Mouse (Mus musculus): ENCODE results near the gene Hrasls. TPM values are rescaled to one million over a fixed set of nuclear protein-coding genes. Genes with fewer than 3 reads are reported as not detected.

Hrasls gene
- polyA plus RNA-seq (2011; ENCODE audit: insufficient read length, low read depth, missing spikeins), result 0.68 TPM in 1 of 2 replicates, not detected in the other

DNA sequence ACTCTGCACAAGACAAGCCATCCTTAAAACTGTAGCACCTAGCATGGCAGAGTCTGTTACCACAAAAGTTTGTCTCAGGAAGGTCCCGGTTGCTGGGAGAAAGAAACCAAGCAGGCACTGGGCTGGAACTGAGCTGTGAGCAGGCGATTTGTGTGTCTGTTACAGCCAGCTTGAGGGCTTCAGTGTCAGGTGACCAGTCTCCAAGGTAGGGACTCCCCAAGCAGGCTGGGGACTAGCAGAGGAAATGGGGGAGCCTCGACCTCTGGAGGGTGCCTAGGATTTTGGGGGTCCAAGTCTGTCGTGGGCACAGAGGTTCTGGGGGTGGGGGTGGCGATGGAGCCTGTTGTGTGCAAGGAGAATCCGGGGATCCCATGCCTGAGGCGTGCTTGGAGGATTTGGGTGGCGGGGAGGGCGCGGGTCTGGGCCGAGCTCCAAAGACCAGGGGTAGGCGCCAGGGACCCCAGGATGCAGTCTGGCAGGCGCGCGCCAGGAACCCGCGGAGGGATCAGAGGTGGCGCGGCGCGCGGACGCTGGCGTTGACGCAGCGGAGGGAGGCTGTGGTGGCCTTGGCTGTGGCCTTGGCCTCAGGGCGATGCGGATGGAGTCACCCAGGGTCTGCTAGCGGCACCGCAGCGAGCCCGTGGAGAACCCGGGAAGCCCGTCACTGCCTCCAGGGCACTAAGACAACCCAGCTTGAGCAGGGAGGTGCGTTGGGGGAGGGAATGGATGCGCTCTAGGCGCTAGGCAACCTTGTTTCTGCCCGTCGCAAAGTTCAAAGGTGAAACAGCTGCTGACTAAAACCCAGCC, at the start of gene Hrasls:
TSS of gene Hrasls (plus strand) at position 91 of the 807 bp plus-strand sequence.
- no peak for TF ChIP-seq CTCF (IDR thresholded peaks at IDR 0.05; ENCODE audit: borderline replicate concordance, insufficient read depth, low read length)
- Histone ChIP-seq H3K27ac (ENCODE audit: insufficient read depth, low read length) (no peak within 1 kb of the TSS), H3K4me1 (ENCODE audit: control insufficient read depth, insufficient read depth, low read length) (no peaks in the 10 kb centered on the region), H3K4me3 (ENCODE audit: insufficient read depth, low read length) (no peak within 1 kb of the TSS)

DNA sequence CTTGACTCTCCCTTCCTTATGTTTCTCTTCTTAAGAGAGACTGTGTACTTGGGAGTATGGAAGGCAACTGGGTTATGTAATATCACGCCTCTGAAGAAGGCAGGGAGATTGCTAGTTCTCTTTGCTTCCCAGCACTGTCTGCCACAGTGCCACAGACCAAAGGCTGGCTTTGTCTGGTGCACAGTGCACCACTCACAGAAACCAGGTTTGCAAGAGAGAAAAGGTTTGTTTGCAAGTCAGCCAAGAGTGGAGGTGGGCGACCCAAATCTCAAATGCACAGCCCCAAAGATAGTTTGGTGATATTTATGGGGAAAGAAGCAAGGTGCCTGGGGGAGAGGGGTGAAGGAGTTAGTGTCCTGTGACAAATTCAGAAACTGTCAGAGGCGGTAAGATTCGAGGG, 47.2 kb upstream of the Hrasls start:
- H3K4me1 ChIP-seq (ENCODE audit: control insufficient read depth, insufficient read depth, low read length), result no peaks in the 10 kb centered on the region
- TF ChIP-seq POLR2A (IDR thresholded peaks at IDR 0.05; ENCODE audit: low read depth, low read length), result no peak
- TF ChIP-seq CTCF (IDR thresholded peaks at IDR 0.05; ENCODE audit: borderline replicate concordance, insufficient read depth, low read length), result no peak
- no peak overlapping the region for H3K4me3 ChIP-seq (ENCODE audit: insufficient read depth, low read length)
- no peak overlapping the region for H3K27ac ChIP-seq (ENCODE audit: insufficient read depth, low read length)

DNA sequence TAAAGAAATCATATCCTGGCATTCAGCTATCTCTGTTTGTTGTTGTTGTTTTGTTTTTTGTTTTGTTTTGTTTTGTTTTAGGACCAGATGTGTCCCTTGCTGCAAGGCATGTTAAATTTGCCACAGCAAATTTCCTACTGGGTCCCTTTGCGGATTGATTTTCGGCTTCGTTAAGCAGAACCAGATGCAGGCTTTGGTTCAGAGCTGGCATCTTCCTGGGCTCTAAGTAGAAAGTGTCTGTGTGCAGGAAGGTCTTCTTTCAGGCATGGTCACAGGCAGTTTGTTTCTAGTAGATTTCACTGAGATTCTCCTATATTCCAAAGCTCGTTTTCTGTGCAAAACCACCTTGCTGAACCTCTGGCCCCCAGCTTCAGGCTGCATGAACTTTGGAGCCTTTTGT, 42.4 kb upstream of the Hrasls start:
- no peak overlapping the region for H3K4me3 ChIP-seq (ENCODE audit: insufficient read depth, low read length)
- no peak overlapping the region for H3K27ac ChIP-seq (ENCODE audit: insufficient read depth, low read length)

DNA sequence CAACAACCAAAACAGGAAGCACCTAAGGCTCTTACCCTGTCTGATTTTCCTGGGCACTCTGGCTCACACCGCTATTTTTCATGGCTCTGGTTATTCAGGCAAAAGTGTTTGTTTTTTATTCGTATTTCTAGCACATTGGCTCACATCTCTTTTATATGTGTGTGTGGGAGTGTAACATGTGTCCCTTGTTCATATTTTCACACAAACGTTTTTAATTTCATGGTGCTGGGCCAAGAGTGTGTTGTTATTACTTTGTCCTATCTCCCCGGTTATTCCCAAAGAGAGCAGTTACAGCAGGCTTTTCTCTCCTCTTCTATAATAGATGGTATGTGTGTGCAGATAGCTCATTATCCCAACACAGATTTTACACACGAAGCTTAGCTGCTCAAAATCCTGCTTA, 37.8 kb upstream of the Hrasls start:
- TF ChIP-seq CTCF (IDR thresholded peaks at IDR 0.05; ENCODE audit: borderline replicate concordance, insufficient read depth, low read length), result no peak
- no peak for TF ChIP-seq POLR2A (IDR thresholded peaks at IDR 0.05; ENCODE audit: low read depth, low read length)
- Histone ChIP-seq H3K4me3 (ENCODE audit: insufficient read depth, low read length) (no peak overlapping the region), H3K27ac (ENCODE audit: insufficient read depth, low read length) (no peak overlapping the region), H3K4me1 (ENCODE audit: control insufficient read depth, insufficient read depth, low read length) (no peaks in the 10 kb centered on the region)

More for the DNA sequence above, 42.4 kb upstream of the Hrasls start:
- TF ChIP-seq POLR2A (IDR thresholded peaks at IDR 0.05; ENCODE audit: low read depth, low read length) (no peak), CTCF (IDR thresholded peaks at IDR 0.05; ENCODE audit: borderline replicate concordance, insufficient read depth, low read length) (no peak)
- H3K4me1 ChIP-seq (ENCODE audit: control insufficient read depth, insufficient read depth, low read length), result no peaks in the 10 kb centered on the region

DNA sequence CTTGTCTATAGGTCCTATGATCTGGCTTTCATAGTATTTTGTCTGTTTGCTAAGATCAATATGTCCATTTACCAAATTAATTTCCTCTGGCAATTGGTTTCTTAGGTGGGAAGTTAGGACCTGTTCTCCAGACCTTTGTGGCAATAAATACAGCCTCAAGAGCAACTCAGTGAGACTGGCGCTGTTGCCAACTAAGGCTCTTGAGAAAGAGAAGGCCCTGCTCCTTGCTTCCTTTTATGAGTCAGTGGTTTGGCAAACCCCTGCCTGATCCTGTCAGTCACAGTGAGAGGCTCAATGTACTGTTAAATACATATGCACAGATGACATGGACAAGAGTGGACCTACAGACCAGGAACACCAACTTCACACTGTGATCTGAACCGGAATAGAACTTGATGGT, 36.3 kb upstream of the Hrasls start:
- H3K27ac ChIP-seq (ENCODE audit: insufficient read depth, low read length), result no peak overlapping the region
- H3K4me1 ChIP-seq (ENCODE audit: control insufficient read depth, insufficient read depth, low read length), result no peaks in the 10 kb centered on the region
- H3K4me3 ChIP-seq (ENCODE audit: insufficient read depth, low read length), result no peak overlapping the region
- TF ChIP-seq POLR2A (IDR thresholded peaks at IDR 0.05; ENCODE audit: low read depth, low read length) (no peak), CTCF (IDR thresholded peaks at IDR 0.05; ENCODE audit: borderline replicate concordance, insufficient read depth, low read length) (no peak)

DNA sequence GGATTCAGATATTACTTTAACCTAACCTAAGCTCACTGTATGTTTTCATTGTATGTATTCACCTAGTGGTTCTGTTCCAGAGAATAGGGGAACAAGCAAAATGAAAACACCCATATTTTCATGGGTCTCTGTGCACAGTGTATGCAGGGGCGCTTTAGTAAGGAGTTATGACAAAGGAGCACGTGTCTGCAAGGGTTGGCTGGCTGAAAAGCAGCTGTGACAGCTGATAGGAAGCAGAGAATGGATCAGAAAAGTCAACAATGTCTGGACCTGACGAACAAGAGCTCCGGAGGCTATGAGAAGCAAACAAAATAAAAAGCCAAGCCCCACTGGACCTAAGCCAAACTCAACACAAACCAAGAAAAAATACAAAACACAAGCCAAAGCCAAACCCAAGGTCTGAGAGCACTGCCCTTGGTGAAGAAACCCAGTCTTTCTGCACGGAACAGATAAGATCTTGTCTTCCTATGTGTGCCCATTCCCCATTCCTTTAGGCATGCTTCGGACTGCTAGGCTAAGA, 34.6 kb upstream of the Hrasls start:
- no peaks in the 10 kb centered on the region for H3K4me1 ChIP-seq (ENCODE audit: control insufficient read depth, insufficient read depth, low read length)

DNA sequence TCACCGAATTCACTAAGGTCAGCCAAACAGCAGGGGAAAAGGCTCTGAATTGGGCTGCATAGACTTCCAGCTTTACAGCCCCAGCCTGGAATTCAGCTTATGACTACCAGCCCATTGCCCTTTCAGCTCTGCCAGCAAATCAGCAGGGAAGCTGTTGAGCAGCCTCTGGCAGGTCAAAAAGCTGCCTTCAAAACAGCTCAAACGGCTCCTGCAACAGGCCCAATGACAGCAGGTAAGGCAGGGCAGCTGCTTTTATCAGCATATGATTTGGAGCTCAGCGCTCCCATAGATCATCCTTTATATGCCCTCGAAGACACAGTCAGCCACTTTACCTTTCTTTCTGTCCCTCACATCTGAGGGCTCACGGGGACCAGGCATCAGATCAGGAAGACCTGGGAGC, 16.6 kb upstream of the Hrasls start:
- H3K4me3 ChIP-seq (ENCODE audit: insufficient read depth, low read length), result no peak overlapping the region
- no peak for TF ChIP-seq CTCF (IDR thresholded peaks at IDR 0.05; ENCODE audit: borderline replicate concordance, insufficient read depth, low read length)
- no peak for TF ChIP-seq POLR2A (IDR thresholded peaks at IDR 0.05; ENCODE audit: low read depth, low read length)
- no peak overlapping the region for H3K27ac ChIP-seq (ENCODE audit: insufficient read depth, low read length)
- no peaks in the 10 kb centered on the region for H3K4me1 ChIP-seq (ENCODE audit: control insufficient read depth, insufficient read depth, low read length)

More for the DNA sequence above, 34.6 kb upstream of the Hrasls start:
- Histone ChIP-seq H3K27ac (ENCODE audit: insufficient read depth, low read length) (no peak overlapping the region), H3K4me3 (ENCODE audit: insufficient read depth, low read length) (no peak overlapping the region)
- TF ChIP-seq CTCF (IDR thresholded peaks at IDR 0.05; ENCODE audit: borderline replicate concordance, insufficient read depth, low read length) (no peak), POLR2A (IDR thresholded peaks at IDR 0.05; ENCODE audit: low read depth, low read length) (no peak)

DNA sequence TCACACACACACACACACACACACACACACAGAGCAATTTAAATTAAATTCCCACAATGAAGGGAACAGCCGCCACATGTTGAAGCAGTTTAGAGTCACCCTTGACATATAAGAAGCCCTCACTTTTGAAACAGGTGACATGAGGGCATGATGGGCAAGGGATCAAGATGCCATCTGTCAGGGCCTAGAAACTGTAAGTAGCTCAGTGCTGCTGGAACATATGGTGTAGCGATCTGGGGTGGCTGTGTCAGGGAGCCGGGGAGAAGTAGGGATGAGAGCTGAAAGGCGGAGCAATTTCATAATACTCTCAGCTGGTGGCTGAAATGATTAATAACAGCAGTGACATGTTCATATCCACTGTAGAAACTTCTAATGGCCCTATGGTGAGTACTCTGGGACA, 15.5 kb upstream of the Hrasls start:
- Histone ChIP-seq H3K27ac (ENCODE audit: insufficient read depth, low read length) (no peak overlapping the region), H3K4me1 (ENCODE audit: control insufficient read depth, insufficient read depth, low read length) (no peaks in the 10 kb centered on the region), H3K4me3 (ENCODE audit: insufficient read depth, low read length) (no peak overlapping the region)
- TF ChIP-seq CTCF (IDR thresholded peaks at IDR 0.05; ENCODE audit: borderline replicate concordance, insufficient read depth, low read length), result no peak
- TF ChIP-seq POLR2A (IDR thresholded peaks at IDR 0.05; ENCODE audit: low read depth, low read length), result no peak

DNA sequence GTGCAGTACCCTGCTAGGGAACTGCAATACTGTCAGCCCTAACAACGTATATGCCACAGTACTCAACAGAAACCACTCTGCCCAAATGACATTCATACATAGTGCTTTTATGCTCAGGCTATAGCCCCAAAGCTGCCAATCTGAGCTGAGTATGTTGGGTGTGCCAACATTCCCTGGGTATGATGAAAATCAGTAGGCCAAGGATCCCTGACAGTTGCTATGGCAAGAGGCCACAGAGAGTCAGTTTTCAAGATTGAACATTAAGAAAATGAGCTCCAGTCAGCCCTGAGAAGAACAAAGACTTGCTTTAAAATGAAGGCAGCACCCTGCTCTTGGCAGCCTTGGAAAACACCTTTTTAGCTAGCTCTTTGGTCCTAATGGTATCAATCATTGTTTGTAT, 14.3 kb upstream of the Hrasls start:
- TF ChIP-seq POLR2A (IDR thresholded peaks at IDR 0.05; ENCODE audit: low read depth, low read length), result no peak
- TF ChIP-seq CTCF (IDR thresholded peaks at IDR 0.05; ENCODE audit: borderline replicate concordance, insufficient read depth, low read length), result no peak

DNA sequence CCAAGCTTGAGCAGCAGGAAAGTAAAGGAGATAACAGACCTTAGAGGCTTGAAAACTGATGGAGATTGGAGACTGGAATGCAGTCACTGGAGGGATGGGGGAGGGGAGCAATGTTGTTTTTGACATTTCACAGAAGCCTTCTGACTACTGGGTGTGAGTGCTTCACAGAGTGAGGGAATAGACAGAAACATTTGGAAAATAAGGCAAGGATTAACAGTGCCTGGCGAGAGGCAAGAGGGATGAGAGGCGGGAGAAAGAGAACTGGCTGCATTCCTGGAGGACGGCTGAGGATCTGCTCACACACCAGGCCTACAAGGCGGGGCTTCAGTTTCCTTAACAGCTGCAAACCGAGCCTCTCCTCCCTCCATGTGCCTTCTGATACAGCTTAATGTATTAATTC, 11.0 kb upstream of the Hrasls start:
- H3K27ac ChIP-seq (ENCODE audit: insufficient read depth, low read length), result no peak overlapping the region
- TF ChIP-seq POLR2A (IDR thresholded peaks at IDR 0.05; ENCODE audit: low read depth, low read length) (no peak), CTCF (IDR thresholded peaks at IDR 0.05; ENCODE audit: borderline replicate concordance, insufficient read depth, low read length) (no peak)

More for the DNA sequence above, 14.3 kb upstream of the Hrasls start:
- Histone ChIP-seq H3K4me1 (ENCODE audit: control insufficient read depth, insufficient read depth, low read length) (no peaks in the 10 kb centered on the region), H3K27ac (ENCODE audit: insufficient read depth, low read length) (no peak overlapping the region), H3K4me3 (ENCODE audit: insufficient read depth, low read length) (no peak overlapping the region)

More for the DNA sequence above, 11.0 kb upstream of the Hrasls start:
- no peaks in the 10 kb centered on the region for H3K4me1 ChIP-seq (ENCODE audit: control insufficient read depth, insufficient read depth, low read length)
- H3K4me3 ChIP-seq (ENCODE audit: insufficient read depth, low read length), result no peak overlapping the region

Data from embryonic fibroblast, embryonic 13.5 days (primary cell).